Mouse (Mus musculus): ENCODE data around the gene Prelid3b. TPM values are rescaled to one million over a fixed set of nuclear protein-coding genes. Genes with fewer than 3 reads are reported as not detected.

Gene Prelid3b
- polyA plus RNA-seq, 1 experiment, result 90.0 TPM

DNA sequence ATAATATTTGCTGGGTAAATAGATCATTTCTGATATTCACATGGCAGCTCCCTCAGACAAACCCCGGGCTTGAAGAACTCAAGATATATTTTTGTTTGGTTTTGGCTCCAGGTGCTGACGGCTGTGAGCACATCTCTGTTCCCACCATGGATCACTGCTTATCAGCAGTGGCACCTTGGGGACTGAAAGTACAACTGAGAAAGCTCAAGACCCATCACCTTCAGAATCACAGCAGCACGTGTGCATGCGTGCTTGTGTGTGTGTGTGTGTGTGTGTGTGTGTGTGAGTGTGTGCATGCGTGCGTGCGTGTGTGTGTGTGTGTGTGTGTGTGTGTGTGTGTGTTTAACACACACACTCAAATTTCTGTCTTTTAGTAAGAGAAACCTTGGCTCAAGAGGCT lies 28.5 kb downstream of the Prelid3b start:
- no peaks in the 10 kb centered on the region for H3K36me3 ChIP-seq (ENCODE audit: control insufficient read depth, insufficient read depth)
- H3K79me2 ChIP-seq (ENCODE audit: control insufficient read depth, insufficient read depth), result no peaks in the 10 kb centered on the region
- no peaks in the 10 kb centered on the region for H3K79me3 ChIP-seq (ENCODE audit: low read depth)
- H3K4me3 ChIP-seq (ENCODE audit: insufficient read depth, poor library complexity, severe bottlenecking), result no peak overlapping the region
- no peaks in the 10 kb centered on the region for H3K27me3 ChIP-seq (ENCODE audit: control insufficient read depth, insufficient read depth, insufficient read length)
- TF ChIP-seq MAX (IDR thresholded peaks at IDR 0.05) (no peak), USF1 (IDR thresholded peaks at IDR 0.05; ENCODE audit: low read depth) (no peak), MYOG (IDR thresholded peaks at IDR 0.05; ENCODE audit: control insufficient read depth, extremely low read depth, insufficient read length) (no peak), CTCF (IDR thresholded peaks at IDR 0.05; ENCODE audit: control insufficient read depth, insufficient read depth, insufficient read length) (no peak), CEBPB (IDR thresholded peaks at IDR 0.05; ENCODE audit: low read depth) (no peak), FOSL1 (IDR thresholded peaks at IDR 0.05; ENCODE audit: insufficient read depth, low read length, poor library complexity, severe bottlenecking) (no peak), MYOD1 (IDR thresholded peaks at IDR 0.05; ENCODE audit: control insufficient read depth, insufficient read length, low read depth) (no peak)
- H3ac ChIP-seq (ENCODE audit: control insufficient read depth, insufficient read length, low read depth), result no peak overlapping the region

DNA sequence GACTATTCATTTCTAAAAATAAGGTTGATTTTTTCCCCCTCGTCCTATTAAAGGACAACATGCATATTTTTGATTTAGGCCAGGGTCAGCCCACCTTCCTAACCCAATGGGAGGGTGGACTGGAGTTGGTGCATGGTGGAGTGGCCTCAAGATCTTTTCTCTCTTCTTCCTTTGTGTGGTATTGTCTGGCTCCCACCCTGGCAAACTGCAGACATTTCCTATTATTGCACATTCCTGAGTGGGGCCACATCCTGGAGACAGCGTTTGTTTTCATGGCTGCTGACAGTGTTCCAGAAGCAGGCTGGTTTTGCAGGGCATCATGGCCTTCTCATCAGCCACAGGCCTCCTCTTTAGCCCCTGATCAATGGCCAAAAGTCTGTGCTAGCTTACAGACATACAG lies 29.8 kb downstream of the Prelid3b start:
- Histone ChIP-seq H3K79me3 (ENCODE audit: low read depth) (peaks cover 4% of the 10 kb centered on the region), H3K27me3 (ENCODE audit: control insufficient read depth, insufficient read depth, insufficient read length) (no peaks in the 10 kb centered on the region), H3K79me2 (ENCODE audit: control insufficient read depth, insufficient read depth) (peaks cover 8% of the 10 kb centered on the region), H3K4me3 (ENCODE audit: insufficient read depth, poor library complexity, severe bottlenecking) (no peak overlapping the region), H3K36me3 (ENCODE audit: control insufficient read depth, insufficient read depth) (no peaks in the 10 kb centered on the region), H3ac (ENCODE audit: control insufficient read depth, insufficient read length, low read depth) (no peak overlapping the region)
- TF ChIP-seq USF1 (IDR thresholded peaks at IDR 0.05; ENCODE audit: low read depth) (no peak), FOSL1 (IDR thresholded peaks at IDR 0.05; ENCODE audit: insufficient read depth, low read length, poor library complexity, severe bottlenecking) (no peak), CEBPB (IDR thresholded peaks at IDR 0.05; ENCODE audit: low read depth) (no peak), MYOG (IDR thresholded peaks at IDR 0.05; ENCODE audit: control insufficient read depth, extremely low read depth, insufficient read length) (no peak), CTCF (IDR thresholded peaks at IDR 0.05; ENCODE audit: control insufficient read depth, insufficient read depth, insufficient read length) (no peak)

DNA sequence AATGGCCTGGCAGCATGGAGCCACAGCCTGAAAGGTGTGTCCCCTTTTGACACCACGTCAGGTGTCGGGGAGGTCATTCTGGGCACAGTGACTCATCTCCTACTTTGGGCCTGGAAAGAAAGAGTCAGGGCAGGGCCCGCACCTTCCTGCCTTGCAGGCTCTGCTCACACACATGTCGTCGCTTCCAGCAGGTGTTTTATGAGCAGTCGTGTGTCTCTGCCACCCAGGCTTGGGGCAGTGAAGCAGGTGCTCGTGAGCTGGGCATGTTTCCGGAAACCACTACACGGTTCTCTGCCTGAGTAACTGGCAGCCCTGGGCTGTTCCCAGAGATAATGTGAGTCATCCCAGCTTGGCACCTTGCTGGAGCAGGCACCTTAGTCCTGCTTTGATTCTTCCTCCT lies 30.4 kb downstream of the Prelid3b start:
- TF ChIP-seq MYOG (IDR thresholded peaks at IDR 0.05; ENCODE audit: control insufficient read depth, extremely low read depth, insufficient read length) (no peak), MYOD1 (IDR thresholded peaks at IDR 0.05; ENCODE audit: control insufficient read depth, insufficient read length, low read depth) (peak; percentile 10)
- Histone ChIP-seq H3K79me2 (ENCODE audit: control insufficient read depth, insufficient read depth) (peaks cover 14% of the 10 kb centered on the region), H3K36me3 (ENCODE audit: control insufficient read depth, insufficient read depth) (no peaks in the 10 kb centered on the region), H3K4me3 (ENCODE audit: insufficient read depth, poor library complexity, severe bottlenecking) (no peak overlapping the region), H3ac (ENCODE audit: control insufficient read depth, insufficient read length, low read depth) (no peak overlapping the region), H3K27me3 (ENCODE audit: control insufficient read depth, insufficient read depth, insufficient read length) (no peaks in the 10 kb centered on the region), H3K79me3 (ENCODE audit: low read depth) (peaks cover 5% of the 10 kb centered on the region)

DNA sequence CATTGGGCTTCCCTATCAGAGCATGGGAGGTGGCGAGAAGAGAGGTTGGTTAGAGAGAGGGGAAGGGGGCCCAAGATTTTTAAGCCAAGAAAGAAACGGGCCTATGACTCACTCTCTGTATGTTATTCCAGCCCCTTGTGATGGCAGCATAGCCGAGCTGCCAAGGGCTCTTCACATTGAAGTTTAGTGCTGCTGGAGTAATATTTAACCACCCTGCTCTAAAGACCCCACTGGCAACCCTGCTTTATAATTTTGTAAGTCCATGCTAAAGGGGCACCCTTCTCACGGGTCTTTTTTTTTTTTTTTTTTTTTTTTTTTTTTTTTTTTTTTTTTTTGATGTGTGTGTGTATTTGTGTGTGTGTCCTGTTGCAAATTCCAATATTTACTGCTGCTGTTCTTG lies 31.0 kb downstream of the Prelid3b start:
- Histone ChIP-seq H3K79me3 (ENCODE audit: low read depth) (peaks cover 5% of the 10 kb centered on the region), H3K4me3 (ENCODE audit: insufficient read depth, poor library complexity, severe bottlenecking) (no peak overlapping the region), H3K36me3 (ENCODE audit: control insufficient read depth, insufficient read depth) (no peaks in the 10 kb centered on the region), H3K79me2 (ENCODE audit: control insufficient read depth, insufficient read depth) (peaks cover 20% of the 10 kb centered on the region), H3ac (ENCODE audit: control insufficient read depth, insufficient read length, low read depth) (no peak overlapping the region), H3K27me3 (ENCODE audit: control insufficient read depth, insufficient read depth, insufficient read length) (no peaks in the 10 kb centered on the region)
- TF ChIP-seq MYOD1 (IDR thresholded peaks at IDR 0.05; ENCODE audit: control insufficient read depth, insufficient read length, low read depth) (no peak), FOSL1 (IDR thresholded peaks at IDR 0.05; ENCODE audit: insufficient read depth, low read length, poor library complexity, severe bottlenecking) (no peak), MYOG (IDR thresholded peaks at IDR 0.05; ENCODE audit: control insufficient read depth, extremely low read depth, insufficient read length) (no peak), CEBPB (IDR thresholded peaks at IDR 0.05; ENCODE audit: low read depth) (no peak), MAX (IDR thresholded peaks at IDR 0.05) (no peak), CTCF (IDR thresholded peaks at IDR 0.05; ENCODE audit: control insufficient read depth, insufficient read depth, insufficient read length) (no peak), USF1 (IDR thresholded peaks at IDR 0.05; ENCODE audit: low read depth) (no peak)

DNA sequence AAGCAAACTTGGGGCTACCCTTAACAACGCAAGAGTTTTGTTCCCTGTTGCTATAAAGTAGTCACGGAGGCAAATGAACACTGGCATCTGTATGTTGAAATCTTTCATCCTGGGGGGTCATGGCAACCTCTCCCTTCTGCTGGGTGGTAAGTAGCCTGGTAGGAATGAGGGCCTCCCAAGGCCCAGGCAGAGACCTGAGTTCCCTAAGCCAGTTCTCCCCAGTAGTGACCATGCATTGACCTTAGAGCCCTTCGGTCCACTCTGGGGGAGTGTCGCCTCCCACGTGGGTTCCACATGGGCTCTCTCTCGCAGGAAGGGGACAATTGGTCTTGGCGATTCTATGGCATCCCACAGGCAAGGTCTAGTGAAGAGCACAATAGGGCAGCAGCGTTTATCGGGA lies 32.9 kb downstream of the Prelid3b start:
- H3K27me3 ChIP-seq (ENCODE audit: control insufficient read depth, insufficient read depth, insufficient read length), result no peaks in the 10 kb centered on the region
- H3K4me3 ChIP-seq (ENCODE audit: insufficient read depth, poor library complexity, severe bottlenecking), result no peak overlapping the region
- no peak overlapping the region for H3ac ChIP-seq (ENCODE audit: control insufficient read depth, insufficient read length, low read depth)
- peaks cover 25% of the 10 kb centered on the region for H3K79me2 ChIP-seq (ENCODE audit: control insufficient read depth, insufficient read depth)
- peaks cover 5% of the 10 kb centered on the region for H3K79me3 ChIP-seq (ENCODE audit: low read depth)
- H3K36me3 ChIP-seq (ENCODE audit: control insufficient read depth, insufficient read depth), result peaks cover 7% of the 10 kb centered on the region
- TF ChIP-seq USF1 (IDR thresholded peaks at IDR 0.05; ENCODE audit: low read depth) (no peak), CTCF (IDR thresholded peaks at IDR 0.05; ENCODE audit: control insufficient read depth, insufficient read depth, insufficient read length) (no peak), MYOG (IDR thresholded peaks at IDR 0.05; ENCODE audit: control insufficient read depth, extremely low read depth, insufficient read length) (no peak), MAX (IDR thresholded peaks at IDR 0.05) (no peak), MYOD1 (IDR thresholded peaks at IDR 0.05; ENCODE audit: control insufficient read depth, insufficient read length, low read depth) (no peak), FOSL1 (IDR thresholded peaks at IDR 0.05; ENCODE audit: insufficient read depth, low read length, poor library complexity, severe bottlenecking) (no peak), CEBPB (IDR thresholded peaks at IDR 0.05; ENCODE audit: low read depth) (no peak)

DNA sequence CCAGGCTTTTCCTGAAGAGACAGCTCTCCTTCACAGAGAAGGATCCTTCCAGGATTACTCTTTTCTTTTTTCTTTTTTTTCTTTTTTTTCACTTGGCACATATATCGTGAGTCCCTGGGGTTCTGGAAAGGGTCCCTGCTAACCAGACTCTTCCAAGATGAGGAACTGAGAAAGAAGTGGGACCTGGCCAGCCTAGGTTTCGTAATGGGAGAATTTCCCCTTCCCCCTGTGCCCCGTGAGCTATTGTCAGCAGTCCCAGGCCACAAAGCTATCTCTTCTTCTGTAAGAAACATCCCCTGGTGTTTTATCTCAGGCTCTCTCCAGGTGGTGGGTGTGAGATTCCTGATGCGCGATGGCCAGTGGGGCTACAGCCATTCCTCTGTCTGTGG lies 33.4 kb downstream of the Prelid3b start:
- Histone ChIP-seq H3K27me3 (ENCODE audit: control insufficient read depth, insufficient read depth, insufficient read length) (no peaks in the 10 kb centered on the region), H3ac (ENCODE audit: control insufficient read depth, insufficient read length, low read depth) (no peak overlapping the region), H3K36me3 (ENCODE audit: control insufficient read depth, insufficient read depth) (peaks cover 7% of the 10 kb centered on the region), H3K79me3 (ENCODE audit: low read depth) (peaks cover 5% of the 10 kb centered on the region), H3K4me3 (ENCODE audit: insufficient read depth, poor library complexity, severe bottlenecking) (peak overlapping the region; percentile 69), H3K79me2 (ENCODE audit: control insufficient read depth, insufficient read depth) (peaks cover 25% of the 10 kb centered on the region)
- no peak for TF ChIP-seq MAX (IDR thresholded peaks at IDR 0.05)
- no peak for TF ChIP-seq CEBPB (IDR thresholded peaks at IDR 0.05; ENCODE audit: low read depth)
- no peak for TF ChIP-seq FOSL1 (IDR thresholded peaks at IDR 0.05; ENCODE audit: insufficient read depth, low read length, poor library complexity, severe bottlenecking)
- TF ChIP-seq MYOD1 (IDR thresholded peaks at IDR 0.05; ENCODE audit: control insufficient read depth, insufficient read length, low read depth), result no peak
- no peak for TF ChIP-seq MYOG (IDR thresholded peaks at IDR 0.05; ENCODE audit: control insufficient read depth, extremely low read depth, insufficient read length)
- no peak for TF ChIP-seq USF1 (IDR thresholded peaks at IDR 0.05; ENCODE audit: low read depth)
- no peak for TF ChIP-seq CTCF (IDR thresholded peaks at IDR 0.05; ENCODE audit: control insufficient read depth, insufficient read depth, insufficient read length)
